Mouse (Mus musculus) v-Abl transformed pro-B cells (cell line): ENCODE measurements around the gene Pbld2.

ENCODE experiments used
- in situ Hi-C, 2 experiments: fragments of 400-800 bp; cut with MboI; formaldehyde crosslinking; loops; one replicate each; pipeline ENCODE4 v1.15.1; 2025; ENCODE audit not compliant: unreplicated experiment in 2 of 2

Gene Pbld2

GRCm38 (mm10) chr10:63054586-63054985, 30.5 kb downstream of the Pbld2 start:
- in situ Hi-C loops, result loop anchor here in 1 of 2 experiments (25.0 kb wide), 1 partner anchor 242 kb away; no protein-coding TSS in a partner anchor

- in situ Hi-C loops, result loop anchor here in 1 of 2 experiments (25.0 kb wide), 1 partner anchor 245 kb away; no protein-coding TSS in a partner anchor
Measured at GRCm38 (mm10) chr10:63056966-63057750, 33.0 kb downstream of the Pbld2 start.

- in situ Hi-C loops, result loop anchor here (5.0 to 25.0 kb wide), 5 partner anchors 33 to 335 kb away; partner anchors contain the start of gene Stox1 (in 1 of the 2)
Measured at GRCm38 (mm10) chr10:63059862-63060261, 35.7 kb downstream of the Pbld2 start, which contains the start of gene Pbld1. Gene Pbld1 (plus strand): TSS chr10:63060162.

GRCm38 (mm10) chr10:63060406-63060805, 36.3 kb downstream of the Pbld2 start:
- in situ Hi-C loops, result loop anchor here (5.0 to 25.0 kb wide), 5 partner anchors 33 to 336 kb away; partner anchors contain the start of gene Stox1 (in 1 of the 2)

- in situ Hi-C loops, result loop anchor here (5.0 to 25.0 kb wide), 5 partner anchors 34 to 336 kb away; partner anchors contain the start of gene Stox1 (in 1 of the 2)
Measured at GRCm38 (mm10) chr10:63061266-63061665, 37.2 kb downstream of the Pbld2 start.

- in situ Hi-C loops, result loop anchor here (5.0 to 25.0 kb wide), 5 partner anchors 35 to 338 kb away; partner anchors contain the start of gene Stox1 (in 1 of the 2)
Measured at GRCm38 (mm10) chr10:63062696-63063095, 38.6 kb downstream of the Pbld2 start.

GRCm38 (mm10) chr10:63063365-63063764, 39.2 kb downstream of the Pbld2 start:
- in situ Hi-C loops, result loop anchor here (5.0 to 25.0 kb wide), 5 partner anchors 36 to 339 kb away; partner anchors contain the start of gene Stox1 (in 1 of the 2)

GRCm38 (mm10) chr10:63064516-63064915, 40.4 kb downstream of the Pbld2 start:
- in situ Hi-C loops, result loop anchor here (5.0 to 25.0 kb wide), 5 partner anchors 37 to 340 kb away; partner anchors contain the start of gene Stox1 (in 1 of the 2)

- in situ Hi-C loops, result loop anchor here (5.0 to 25.0 kb wide), 5 partner anchors 78 to 341 kb away; partner anchors contain the start of gene Stox1 (in 1 of the 2)
Measured at GRCm38 (mm10) chr10:63065561-63065960, 41.4 kb downstream of the Pbld2 start.

GRCm38 (mm10) chr10:63065988-63066387, 41.9 kb downstream of the Pbld2 start:
- in situ Hi-C loops, result loop anchor here (5.0 to 25.0 kb wide), 5 partner anchors 79 to 341 kb away; partner anchors contain the start of gene Stox1 (in 1 of the 2)

GRCm38 (mm10) chr10:63086304-63086703, 62.2 kb downstream of the Pbld2 start:
- in situ Hi-C loops, result no loop called here

- in situ Hi-C loops, result no loop called here
Measured at GRCm38 (mm10) chr10:63089103-63089757, 65.1 kb downstream of the Pbld2 start.

GRCm38 (mm10) chr10:63089758-63090571, 65.8 kb downstream of the Pbld2 start:
- in situ Hi-C loops, result no loop called here

- in situ Hi-C loops, result no loop called here
Measured at GRCm38 (mm10) chr10:63091915-63092314, 67.8 kb downstream of the Pbld2 start.

GRCm38 (mm10) chr10:63092616-63093550, 68.8 kb downstream of the Pbld2 start:
- in situ Hi-C loops, result no loop called here

- in situ Hi-C loops, result no loop called here
Measured at GRCm38 (mm10) chr10:63096757-63097156, 72.6 kb downstream of the Pbld2 start.

- in situ Hi-C loops, result no loop called here
Measured at GRCm38 (mm10) chr10:63098191-63098590, 74.1 kb downstream of the Pbld2 start.

- in situ Hi-C loops, result no loop called here
Measured at GRCm38 (mm10) chr10:63099521-63099920, 75.4 kb downstream of the Pbld2 start, which contains the start of gene Atoh7. Gene Atoh7 (plus strand): TSS chr10:63099651.
